Mouse (Mus musculus) thymus, adult 2 months (tissue): Measurements from ENCODE around the gene Shox2.

Experiments used
- CTCF ChIP-seq: fragments of 200-500 bp; IDR thresholded peaks from 2 replicates; pipeline ENCODE4 v1.5.1; 2012; ENCODE audit warnings: mild to moderate bottlenecking, control low read depth, low read length, moderate library complexity, borderline replicate concordance; ENCODE audit not compliant: control insufficient read depth, poor library complexity, insufficient read depth; ENCODE audit errors: extremely low read depth
- POLR2A ChIP-seq: fragments of 200-500 bp; IDR thresholded peaks from 2 replicates; pipeline ENCODE4 v1.6.1; 2012; ENCODE audit warnings: mild to moderate bottlenecking, low read length, control low read depth, moderate library complexity; ENCODE audit not compliant: control insufficient read depth, poor library complexity, insufficient read depth; ENCODE audit errors: extremely low read depth

DNA sequence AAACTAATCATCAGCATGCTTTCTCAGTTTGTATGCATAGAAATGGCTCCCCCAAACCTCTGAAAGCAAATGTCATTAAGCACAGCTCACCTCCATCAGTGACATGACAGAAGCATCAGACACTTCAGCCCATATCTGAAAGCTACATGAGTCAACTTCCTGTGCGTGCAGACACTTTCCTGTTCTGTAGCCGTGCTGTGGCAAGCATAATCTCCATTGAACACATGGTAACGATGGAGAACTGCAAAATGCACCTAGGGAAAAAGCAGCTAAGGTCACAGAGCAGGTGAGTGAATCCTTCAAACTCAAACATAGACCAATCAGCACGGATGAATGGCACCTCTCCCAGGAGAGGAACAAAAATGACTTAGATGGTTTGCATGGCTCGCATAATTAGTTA lies 21.6 kb downstream of the Shox2 start:
- TF ChIP-seq CTCF (no peak), POLR2A (no peak)
